Mouse (Mus musculus) megakaryocyte, embryonic 14.5 days (primary cell): ENCODE results near the gene Slc39a8. TPM values are rescaled to one million over a fixed set of nuclear protein-coding genes. Genes with fewer than 3 reads are reported as not detected.

Experiments
- H3K27me3 ChIP-seq: replicated peaks from 2 replicates; pipeline ENCODE3; 2012; ENCODE audit warnings: inconsistent platforms
- H3K36me3 ChIP-seq: replicated peaks from 2 replicates; pipeline ENCODE3; 2012; ENCODE audit warnings: low read length, inconsistent platforms, mixed read lengths
- H3K4me1 ChIP-seq: 2 replicates; pipeline ENCODE4 v1.6.1; 2012; ENCODE audit warnings: inconsistent platforms
- H3K4me3 ChIP-seq: replicated peaks from 2 replicates; pipeline ENCODE3; 2012; ENCODE audit warnings: moderate library complexity, mild to moderate bottlenecking, inconsistent platforms
- H3K9me3 ChIP-seq: 2 replicates; pipeline ENCODE4 v1.6.1; 2012; ENCODE audit warnings: inconsistent platforms
- FLI1 ChIP-seq: IDR thresholded peaks from 2 replicates; pipeline ENCODE4 v1.6.1; 2012; ENCODE audit warnings: low read length, inconsistent platforms, mixed read lengths
- GATA1 ChIP-seq: IDR thresholded peaks from 3 replicates; pipeline ENCODE4 v1.6.1; 2012; ENCODE audit warnings: mixed read lengths, low read length, inconsistent platforms, borderline replicate concordance
- polyA plus RNA-seq: library from polyadenylated mRNA; stranded (reverse); fragments of >175 nt; gene quantifications from 2 replicates; pipeline ENCODE4 v1.2.3, GENCODE M21; 2012; ENCODE audit warnings: low replicate concordance; ENCODE audit not compliant: insufficient read depth

Gene Slc39a8
- polyA plus RNA-seq, 1 experiment: 0.23 TPM

- no peaks in the 10 kb centered on the region; the same call in 1 of the 2 replicates for H3K4me1 ChIP-seq
- TF ChIP-seq FLI1 (no peak), GATA1 (no peak)
- H3K9me3 ChIP-seq: no peaks in the 10 kb centered on the region
- no peaks in the 10 kb centered on the region for H3K27me3 ChIP-seq
- H3K36me3 ChIP-seq: no peaks in the 10 kb centered on the region
- no peak overlapping the region for H3K4me3 ChIP-seq
Observed at GRCm38 (mm10) chr3:135903366-135903765, 78.3 kb downstream of the Slc39a8 start.

- H3K4me3 ChIP-seq: no peak overlapping the region
- no peaks in the 10 kb centered on the region for H3K27me3 ChIP-seq
- no peaks in the 10 kb centered on the region; the same call in 1 of the 2 replicates for H3K4me1 ChIP-seq
- no peaks in the 10 kb centered on the region for H3K9me3 ChIP-seq
- no peaks in the 10 kb centered on the region for H3K36me3 ChIP-seq
- no peak for TF ChIP-seq GATA1
- no peak for TF ChIP-seq FLI1
Observed at GRCm38 (mm10) chr3:135904881-135905280, 79.8 kb downstream of the Slc39a8 start.

- Histone ChIP-seq H3K4me3 (no peak overlapping the region), H3K4me1 (no peaks in the 10 kb centered on the region; the same call in 1 of the 2 replicates), H3K27me3 (no peaks in the 10 kb centered on the region), H3K36me3 (no peaks in the 10 kb centered on the region), H3K9me3 (no peaks in the 10 kb centered on the region)
- TF ChIP-seq GATA1 (no peak), FLI1 (no peak)
Observed at GRCm38 (mm10) chr3:135905729-135906128, 80.7 kb downstream of the Slc39a8 start.

GRCm38 (mm10) chr3:135907028-135907427, 81.9 kb downstream of the Slc39a8 start:
- Histone ChIP-seq H3K36me3 (no peaks in the 10 kb centered on the region), H3K27me3 (no peaks in the 10 kb centered on the region), H3K4me3 (no peak overlapping the region), H3K9me3 (no peaks in the 10 kb centered on the region), H3K4me1 (no peaks in the 10 kb centered on the region; the same call in 1 of the 2 replicates)
- no peak for TF ChIP-seq FLI1
- TF ChIP-seq GATA1: no peak

- no peaks in the 10 kb centered on the region for H3K27me3 ChIP-seq
- no peaks in the 10 kb centered on the region for H3K4me1 ChIP-seq
- H3K9me3 ChIP-seq: no peaks in the 10 kb centered on the region
- no peak for TF ChIP-seq GATA1
- TF ChIP-seq FLI1: no peak
- H3K4me3 ChIP-seq: no peak overlapping the region
- no peaks in the 10 kb centered on the region for H3K36me3 ChIP-seq
Observed at GRCm38 (mm10) chr3:135915941-135916340, 90.9 kb downstream of the Slc39a8 start.

GRCm38 (mm10) chr3:135918566-135919180, 93.6 kb downstream of the Slc39a8 start:
- H3K4me3 ChIP-seq: no peak overlapping the region
- no peaks in the 10 kb centered on the region for H3K9me3 ChIP-seq
- TF ChIP-seq GATA1: no peak
- TF ChIP-seq FLI1: no peak
- no peaks in the 10 kb centered on the region; the same call in 1 of the 2 replicates for H3K4me1 ChIP-seq
- H3K36me3 ChIP-seq: no peaks in the 10 kb centered on the region
- no peaks in the 10 kb centered on the region for H3K27me3 ChIP-seq

- no peak overlapping the region for H3K4me3 ChIP-seq
- H3K9me3 ChIP-seq: no peaks in the 10 kb centered on the region
- no peaks in the 10 kb centered on the region for H3K27me3 ChIP-seq
- TF ChIP-seq GATA1: no peak
- TF ChIP-seq FLI1: no peak
- H3K36me3 ChIP-seq: no peaks in the 10 kb centered on the region
- H3K4me1 ChIP-seq: no peaks in the 10 kb centered on the region; the same call in 1 of the 2 replicates
Observed at GRCm38 (mm10) chr3:135919305-135919704, 94.2 kb downstream of the Slc39a8 start.

GRCm38 (mm10) chr3:135926729-135927128, 101.7 kb downstream of the Slc39a8 start:
- no peaks in the 10 kb centered on the region for H3K9me3 ChIP-seq
- TF ChIP-seq GATA1 (no peak), FLI1 (no peak)
- H3K27me3 ChIP-seq: no peaks in the 10 kb centered on the region
- H3K4me1 ChIP-seq: no peaks in the 10 kb centered on the region
- no peaks in the 10 kb centered on the region for H3K36me3 ChIP-seq
- no peak overlapping the region for H3K4me3 ChIP-seq

GRCm38 (mm10) chr3:135928184-135928583, 103.1 kb downstream of the Slc39a8 start:
- H3K4me1 ChIP-seq: no peaks in the 10 kb centered on the region
- no peak overlapping the region for H3K4me3 ChIP-seq
- H3K9me3 ChIP-seq: no peaks in the 10 kb centered on the region
- H3K27me3 ChIP-seq: no peaks in the 10 kb centered on the region
- H3K36me3 ChIP-seq: no peaks in the 10 kb centered on the region
- no peak for TF ChIP-seq GATA1
- no peak for TF ChIP-seq FLI1

- Histone ChIP-seq H3K9me3 (peaks cover 6% of the 10 kb centered on the region; the same call in 1 of the 2 replicates), H3K27me3 (no peaks in the 10 kb centered on the region), H3K36me3 (no peaks in the 10 kb centered on the region), H3K4me1 (no peaks in the 10 kb centered on the region), H3K4me3 (no peak overlapping the region)
- no peak for TF ChIP-seq GATA1
- TF ChIP-seq FLI1: no peak
Observed at GRCm38 (mm10) chr3:135937455-135937854, 112.4 kb downstream of the Slc39a8 start.

Other genes with a start within 250 kb of the Slc39a8 start
- gene Nfkb1, start 133.7 kb upstream of the Slc39a8 start, polyA plus RNA-seq: 20.8 and 39.8 TPM in 2 replicates